Mouse (Mus musculus) spleen, embryonic (tissue): ENCODE measurements around the gene Neurl1b.

Experiments used
- CTCF ChIA-PET: fragments of 350-600 bp; sonication (Branson Sonifier 250); formaldehyde crosslinking; loops from one replicate; lab custom pipeline; 2022; lab: Charles Lee

Neurl1b gene

GRCm38 (mm10) chr17:26414523-26415354 is at the start of gene Neurl1b:
TSS of gene Neurl1b (plus strand) at chr17:26414829.
- CTCF ChIA-PET, result no interaction called here

GRCm38 (mm10) chr17:26366792-26367191 is 47.8 kb upstream of the Neurl1b start:
- CTCF ChIA-PET, result no interaction called here

GRCm38 (mm10) chr17:26368336-26368992 is 46.2 kb upstream of the Neurl1b start:
- CTCF ChIA-PET, result no interaction called here

- CTCF ChIA-PET, result interaction anchor here (0.6 kb wide), 2 partner anchors 10 to 720 kb away, joined by 3 to 5 read pairs; no protein-coding TSS in a partner anchor
Measured at GRCm38 (mm10) chr17:26370521-26371245, 43.9 kb upstream of the Neurl1b start.

- CTCF ChIA-PET, result interaction anchor here (0.6 kb wide), 2 partner anchors 9 to 720 kb away, joined by 3 to 5 read pairs; no protein-coding TSS in a partner anchor
Measured at GRCm38 (mm10) chr17:26371246-26371535, 43.4 kb upstream of the Neurl1b start.

- CTCF ChIA-PET, result no interaction called here
Measured at GRCm38 (mm10) chr17:26373211-26373610, 41.4 kb upstream of the Neurl1b start.

GRCm38 (mm10) chr17:26376416-26376815 is 38.2 kb upstream of the Neurl1b start:
- CTCF ChIA-PET, result no interaction called here

- CTCF ChIA-PET, result no interaction called here
Measured at GRCm38 (mm10) chr17:26376994-26377744, 37.5 kb upstream of the Neurl1b start.

GRCm38 (mm10) chr17:26380280-26380985 is 34.2 kb upstream of the Neurl1b start:
- CTCF ChIA-PET, result interaction anchor here (0.6 kb wide), 1 partner anchor 9 kb away, joined by 5 read pairs; no protein-coding TSS in a partner anchor

- CTCF ChIA-PET, result no interaction called here
Measured at GRCm38 (mm10) chr17:26380986-26381446, 33.6 kb upstream of the Neurl1b start.

- CTCF ChIA-PET, result no interaction called here
Measured at GRCm38 (mm10) chr17:26381613-26382012, 33.0 kb upstream of the Neurl1b start.

GRCm38 (mm10) chr17:26382176-26382575 is 32.5 kb upstream of the Neurl1b start:
- CTCF ChIA-PET, result interaction anchor here (0.6 kb wide), 1 partner anchor 215 kb away, joined by 3 read pairs; no protein-coding TSS in a partner anchor

GRCm38 (mm10) chr17:26382687-26383086 is 31.9 kb upstream of the Neurl1b start:
- CTCF ChIA-PET, result interaction anchor here (0.6 kb wide), 1 partner anchor 216 kb away, joined by 3 read pairs; no protein-coding TSS in a partner anchor

- CTCF ChIA-PET, result no interaction called here
Measured at GRCm38 (mm10) chr17:26384111-26384510, 30.5 kb upstream of the Neurl1b start.

- CTCF ChIA-PET, result interaction anchor here (0.6 kb wide), 1 partner anchor 34 kb away, joined by 8 read pairs; no protein-coding TSS in a partner anchor
Measured at GRCm38 (mm10) chr17:26385252-26386130, 29.1 kb upstream of the Neurl1b start.

- CTCF ChIA-PET, result interaction anchor here (0.6 kb wide), 1 partner anchor 33 kb away, joined by 8 read pairs; no protein-coding TSS in a partner anchor
Measured at GRCm38 (mm10) chr17:26386131-26386481, 28.5 kb upstream of the Neurl1b start.

- CTCF ChIA-PET, result no interaction called here
Measured at GRCm38 (mm10) chr17:26388106-26388505, 26.5 kb upstream of the Neurl1b start.

- CTCF ChIA-PET, result no interaction called here
Measured at GRCm38 (mm10) chr17:26389241-26389640, 25.4 kb upstream of the Neurl1b start.

GRCm38 (mm10) chr17:26390666-26391065 is 24.0 kb upstream of the Neurl1b start:
- CTCF ChIA-PET, result no interaction called here
